Mouse (Mus musculus) layer of hippocampus, adult 9-10 months (tissue): Measurements from ENCODE around the gene Peli2.

Experiments
- DNase-seq: peaks from one replicate; pipeline ENCODE4 v3.0.0; 2022; ENCODE audit warnings: low spot score

Gene Peli2

DNA sequence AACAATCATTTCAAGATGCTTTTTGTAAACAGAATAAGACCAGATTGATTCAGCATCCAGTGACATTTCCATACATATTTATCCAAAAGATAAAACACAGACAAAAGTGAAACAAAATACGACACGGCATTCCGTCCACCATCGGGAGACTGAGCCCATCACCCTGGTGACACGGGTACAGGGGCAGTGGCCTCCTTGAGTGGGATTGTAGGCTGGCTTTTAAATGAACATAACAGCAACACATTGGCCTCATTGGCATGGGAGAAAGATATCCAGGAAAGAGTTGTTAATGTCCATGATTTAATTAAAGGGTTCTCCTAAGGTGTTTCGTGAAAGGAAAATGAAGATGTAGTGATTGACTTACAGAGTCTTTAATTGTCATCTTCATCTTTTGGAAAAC lies 5.3 kb downstream of the Peli2 start:
- DNase-seq = no peak

DNA sequence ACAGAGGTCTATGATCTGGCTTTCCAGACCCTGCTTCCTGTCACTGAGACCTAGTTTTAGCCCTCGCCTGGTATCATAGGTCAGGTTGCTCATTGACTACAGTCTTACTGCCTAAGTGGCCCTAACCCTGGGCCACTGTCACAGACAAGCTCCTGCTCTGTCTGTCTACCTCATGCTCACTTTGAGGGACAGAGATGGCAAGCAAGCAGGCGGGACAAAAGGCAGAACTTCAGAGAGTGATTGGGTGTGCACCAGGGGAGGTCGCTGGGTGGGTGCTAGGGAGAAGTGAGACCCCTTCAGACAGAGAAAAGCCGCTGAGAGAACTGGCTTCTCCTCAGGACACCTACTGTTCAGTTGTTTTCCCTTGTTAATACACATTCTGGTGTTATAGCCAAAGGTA lies 6.3 kb downstream of the Peli2 start:
- no peak for DNase-seq

DNA sequence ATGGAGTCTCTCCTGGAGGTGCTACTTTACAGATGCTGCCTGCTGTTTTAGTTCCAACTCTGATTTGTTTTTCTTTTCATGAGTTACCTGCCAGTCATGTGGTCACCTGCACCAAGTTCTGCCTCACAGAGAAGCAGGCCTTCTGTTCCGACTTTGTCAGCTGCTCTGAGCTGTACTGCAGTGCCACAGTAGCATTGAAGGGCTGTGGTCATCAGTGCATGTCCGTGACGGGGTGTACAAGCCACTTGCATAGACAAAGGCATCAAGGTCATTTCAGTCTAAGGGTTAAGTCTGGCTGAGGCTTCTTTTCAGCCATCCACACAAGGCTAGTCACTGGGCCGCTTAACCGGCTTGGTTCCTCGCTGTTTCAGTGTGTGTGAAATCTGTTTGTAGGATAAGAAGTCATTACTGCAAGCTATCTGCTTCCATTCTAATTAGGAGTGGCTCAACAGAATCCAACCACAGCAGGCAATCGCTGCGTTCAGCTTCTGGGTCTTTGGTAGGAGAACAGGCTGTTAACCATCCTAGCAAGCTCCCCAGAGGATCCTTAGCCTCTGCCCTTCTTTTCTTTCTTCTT lies 7.1 kb downstream of the Peli2 start:
- DNase-seq = no peak

DNA sequence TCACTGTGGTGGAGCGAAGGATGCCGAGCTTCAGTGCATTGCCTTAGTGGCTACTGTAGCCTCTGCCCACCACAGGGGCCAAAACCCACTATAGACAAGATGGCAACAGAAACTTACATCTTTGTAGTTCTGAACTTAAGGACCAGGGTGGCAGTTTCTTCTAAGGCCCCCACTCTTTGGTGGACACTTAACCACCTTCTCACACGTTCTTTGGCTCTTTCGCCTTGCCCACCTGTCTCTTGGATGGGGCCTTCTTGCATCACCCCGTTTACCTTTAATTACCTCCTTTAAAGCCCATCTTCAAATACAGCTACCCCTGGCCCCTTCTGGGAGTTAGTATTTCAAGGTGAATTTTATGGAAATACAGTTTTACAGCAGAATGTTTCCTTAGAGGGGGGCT lies 8.1 kb downstream of the Peli2 start:
- DNase-seq = no peak

DNA sequence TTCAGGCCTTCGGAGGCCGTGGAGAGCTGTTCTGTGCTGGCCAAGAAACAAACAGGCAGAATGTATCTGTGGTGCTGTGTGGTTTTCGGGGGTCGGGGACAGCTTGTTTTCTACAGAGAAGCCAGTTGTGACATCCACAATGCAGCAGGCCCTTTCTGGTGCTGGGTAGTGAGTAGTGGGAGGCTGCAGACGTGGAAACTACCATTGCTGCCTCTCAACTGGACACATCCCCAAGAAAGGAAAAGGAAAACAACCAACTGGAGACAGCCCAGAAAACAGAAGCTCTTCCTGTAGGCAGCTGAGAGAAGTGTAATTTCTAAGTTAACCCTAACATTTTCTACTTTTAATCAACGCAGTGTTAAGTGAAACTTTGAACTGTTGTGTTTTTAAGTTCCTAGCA lies 9.4 kb downstream of the Peli2 start:
- no peak for DNase-seq

- no peak for DNase-seq
Observed at GRCm38 (mm10) chr14:48130761-48131575, 10.3 kb downstream of the Peli2 start.

GRCm38 (mm10) chr14:48131576-48131922 lies 10.9 kb downstream of the Peli2 start:
- no peak for DNase-seq

- DNase-seq = no peak
Observed at GRCm38 (mm10) chr14:48132241-48132640, 11.6 kb downstream of the Peli2 start.

DNA sequence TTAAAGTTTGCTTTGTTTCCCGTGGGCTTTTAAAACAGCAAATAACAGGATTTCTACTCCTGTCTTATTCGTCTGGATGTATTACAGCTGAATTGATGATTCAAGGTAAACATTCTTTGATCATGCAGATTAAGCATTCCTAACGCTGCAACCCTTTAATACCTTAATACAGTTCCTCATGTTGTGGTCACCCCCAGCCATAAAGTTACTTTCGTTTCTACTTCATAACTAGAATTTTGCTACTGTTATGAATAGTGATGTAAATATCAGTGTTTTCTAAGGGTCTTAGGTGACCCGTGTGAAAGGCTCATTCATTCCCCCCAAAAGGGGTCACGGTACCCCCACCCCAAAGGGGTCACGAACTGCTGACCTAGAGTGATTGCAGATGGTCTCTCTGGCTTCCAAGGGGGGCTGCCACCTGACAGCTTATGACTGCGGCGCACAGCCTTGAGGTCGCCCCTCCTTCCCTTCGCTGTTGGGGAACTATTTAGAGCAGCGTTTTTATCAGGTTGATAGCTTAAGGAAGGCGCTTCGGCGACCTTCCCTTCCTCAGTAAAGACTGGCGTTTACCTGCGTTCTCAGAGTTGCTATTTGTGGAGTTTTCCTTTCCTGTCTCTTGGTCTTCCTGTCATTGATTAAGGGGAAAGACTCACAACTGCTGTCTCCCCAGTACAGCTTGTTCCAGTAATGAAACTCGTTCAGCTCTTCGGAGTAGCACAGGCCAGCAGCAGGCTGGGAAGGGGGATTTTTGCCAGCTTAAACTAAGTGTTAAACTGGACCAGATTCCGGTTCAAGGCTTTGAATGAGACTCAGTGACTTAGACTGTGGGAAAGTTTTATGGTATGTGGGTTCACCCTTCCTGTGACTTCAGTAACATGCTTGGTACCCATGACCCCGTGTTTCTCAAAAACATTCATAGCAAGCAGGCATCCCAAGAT lies 12.5 kb downstream of the Peli2 start:
- DNase-seq = no peak

DNA sequence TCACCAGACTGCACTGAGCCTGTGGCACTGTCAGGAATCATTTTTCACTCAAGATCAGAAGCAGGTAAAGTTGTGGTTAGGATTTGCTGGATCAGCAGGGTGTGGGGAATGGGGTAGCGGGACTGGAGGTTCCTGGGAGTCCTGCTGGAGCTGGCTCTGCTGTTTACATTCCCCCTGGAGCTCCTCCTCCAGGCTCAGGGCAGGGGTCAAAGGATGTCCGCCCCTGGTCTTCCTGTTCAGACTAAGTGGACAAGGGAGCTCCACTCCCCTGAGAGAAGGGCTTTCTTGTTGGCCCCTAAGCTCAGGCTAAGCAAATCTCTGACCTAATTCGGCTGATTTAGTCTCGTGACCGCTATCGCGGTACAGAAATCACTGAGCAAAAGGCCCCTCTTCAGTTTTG lies 13.7 kb downstream of the Peli2 start:
- no peak for DNase-seq

- DNase-seq = no peak
Observed at GRCm38 (mm10) chr14:48135816-48136345, 15.3 kb downstream of the Peli2 start.

DNA sequence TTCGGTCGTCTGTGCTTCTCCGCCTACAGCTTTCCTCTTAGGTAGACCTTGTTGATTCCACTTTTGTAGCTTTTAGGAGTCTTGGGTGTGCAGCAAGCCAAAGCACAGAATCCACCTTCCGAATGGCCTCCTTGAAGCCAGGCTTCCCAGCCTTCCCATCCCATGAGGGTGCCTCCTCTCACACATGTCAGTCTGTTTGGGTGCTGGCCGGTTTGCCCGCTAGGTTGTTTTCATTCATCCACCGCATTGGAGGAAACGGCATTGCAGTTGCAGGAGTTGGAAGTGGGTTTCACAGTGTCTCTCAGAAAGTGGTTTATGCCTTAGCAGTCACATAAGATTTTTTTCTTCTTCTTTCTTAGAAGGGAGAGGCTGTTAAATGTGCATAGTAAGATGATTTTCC lies 17.1 kb downstream of the Peli2 start:
- no peak for DNase-seq

GRCm38 (mm10) chr14:48138138-48138537 lies 17.5 kb downstream of the Peli2 start:
- no peak for DNase-seq

GRCm38 (mm10) chr14:48139409-48139808 lies 18.8 kb downstream of the Peli2 start:
- DNase-seq = no peak

GRCm38 (mm10) chr14:48141694-48142093 lies 21.1 kb downstream of the Peli2 start:
- DNase-seq = no peak

DNA sequence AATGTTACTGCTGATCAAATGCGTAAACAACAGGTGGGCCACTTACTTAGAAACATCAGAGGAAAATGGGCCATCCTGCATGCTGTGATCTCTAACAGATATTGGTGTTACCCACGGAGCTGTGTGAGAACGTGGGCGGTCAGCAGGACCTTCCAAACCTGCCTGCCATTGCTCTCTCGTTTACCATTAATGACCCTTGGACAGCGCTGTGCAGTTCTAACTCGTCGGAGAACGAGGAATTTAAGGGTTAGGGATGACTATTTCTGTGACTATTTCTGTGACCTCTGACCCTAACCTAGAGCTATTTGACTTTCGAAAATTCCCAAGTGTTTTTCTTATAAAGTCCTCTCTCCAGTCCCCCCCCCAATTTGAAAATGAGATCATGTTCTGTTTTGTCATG lies 22.1 kb downstream of the Peli2 start:
- no peak for DNase-seq

DNA sequence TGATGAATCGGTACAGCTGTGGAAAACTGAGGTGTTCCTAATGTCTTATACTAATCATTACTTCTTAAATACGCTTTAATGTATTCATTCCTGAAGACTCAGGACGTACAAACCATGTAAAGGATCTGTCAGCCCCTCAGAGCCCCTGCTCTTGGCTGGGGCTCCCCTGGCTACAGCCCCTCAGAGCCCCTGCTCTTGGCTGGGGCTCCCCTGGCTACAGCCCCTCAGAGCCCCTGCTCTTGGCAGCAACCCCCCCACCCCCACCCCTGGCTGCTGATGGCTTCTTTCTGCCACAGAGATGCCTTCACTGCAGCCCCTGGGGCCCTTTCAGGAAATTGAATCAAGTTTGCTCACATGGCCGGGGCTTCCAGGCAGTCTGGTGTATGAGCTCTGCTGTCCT lies 22.5 kb downstream of the Peli2 start:
- DNase-seq = no peak

- DNase-seq = no peak
Observed at GRCm38 (mm10) chr14:48144330-48144729, 23.7 kb downstream of the Peli2 start.

- DNase-seq = no peak
Observed at GRCm38 (mm10) chr14:48147688-48148087, 27.1 kb downstream of the Peli2 start.

DNA sequence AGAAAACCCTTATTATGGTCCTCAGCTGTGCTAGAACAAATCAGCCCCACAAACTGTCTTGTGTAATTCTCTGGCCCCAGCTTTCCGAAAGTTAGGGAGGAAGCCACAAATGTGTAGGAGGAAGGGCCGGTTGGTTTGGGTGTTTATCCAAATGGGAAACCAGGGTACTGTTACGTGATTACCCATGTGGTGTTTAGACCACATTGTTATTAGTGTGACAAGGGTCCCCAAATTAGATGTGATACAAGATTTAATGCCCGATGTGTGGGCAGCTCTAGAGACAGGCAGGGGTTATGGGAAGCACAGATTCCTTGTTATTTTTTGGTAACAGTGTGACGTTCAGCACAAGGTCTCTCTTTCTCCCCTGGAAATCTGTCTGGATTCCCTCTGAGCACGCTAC lies 28.0 kb downstream of the Peli2 start:
- no peak for DNase-seq

GRCm38 (mm10) chr14:48149351-48149750 lies 28.7 kb downstream of the Peli2 start:
- no peak for DNase-seq

DNA sequence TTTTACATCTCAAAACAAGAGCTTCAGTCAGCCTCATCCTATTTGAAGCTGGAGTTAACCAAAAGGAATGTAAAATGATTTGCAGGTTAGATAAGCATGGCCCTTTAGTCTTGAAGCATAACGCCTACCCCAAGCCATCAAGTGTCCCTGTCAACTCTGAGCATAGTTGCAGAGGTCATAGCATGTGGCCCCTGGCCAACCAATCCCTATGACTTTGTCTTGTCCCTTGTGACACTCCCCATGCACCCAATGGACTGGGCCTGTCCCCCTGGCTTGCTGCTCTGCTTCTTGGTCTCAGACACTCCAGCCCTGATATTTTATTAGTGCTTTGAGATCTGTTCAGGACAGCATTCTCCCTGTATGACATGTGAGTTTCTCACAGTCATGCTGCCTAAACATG lies 30.3 kb downstream of the Peli2 start:
- no peak for DNase-seq

GRCm38 (mm10) chr14:48151554-48151953 lies 30.9 kb downstream of the Peli2 start:
- DNase-seq = no peak
